Mouse (Mus musculus) forelimb bud, embryonic 11.5 days (tissue): ENCODE results near the gene Mdga1.

Source experiments
- DNase-seq: peaks from one replicate; pipeline ENCODE4 v3.0.0-alpha.2; 2012; ENCODE audit warnings: low read depth, low spot score

The Mdga1 gene

GRCm38 (mm10) chr17:29920089-29920488 lies 49.8 kb downstream of the Mdga1 start:
- no peak for DNase-seq

- DNase-seq: no peak
These were observed 50.4 kb downstream of the Mdga1 start for GRCm38 (mm10) chr17:29919552-29919920.

GRCm38 (mm10) chr17:29918791-29919551 lies 50.9 kb downstream of the Mdga1 start:
- no peak for DNase-seq

GRCm38 (mm10) chr17:29916968-29917367 lies 52.9 kb downstream of the Mdga1 start:
- peak; percentile 66 for DNase-seq

- DNase-seq: no peak
These were observed 54.1 kb downstream of the Mdga1 start for GRCm38 (mm10) chr17:29915820-29916219.

GRCm38 (mm10) chr17:29913301-29913965 lies 56.5 kb downstream of the Mdga1 start:
- no peak for DNase-seq

GRCm38 (mm10) chr17:29912733-29913132 lies 57.2 kb downstream of the Mdga1 start:
- DNase-seq: no peak

- DNase-seq: no peak
These were observed 60.9 kb downstream of the Mdga1 start for GRCm38 (mm10) chr17:29909031-29909430.

GRCm38 (mm10) chr17:29904694-29905093 lies 65.2 kb downstream of the Mdga1 start:
- no peak for DNase-seq

GRCm38 (mm10) chr17:29902406-29903155 lies 67.3 kb downstream of the Mdga1 start:
- DNase-seq: no peak

- no peak for DNase-seq
These were observed 69.6 kb downstream of the Mdga1 start for GRCm38 (mm10) chr17:29900289-29900688.

- peak; percentile 51 for DNase-seq
These were observed 73.5 kb downstream of the Mdga1 start for GRCm38 (mm10) chr17:29896181-29897054.

GRCm38 (mm10) chr17:29895566-29895965 lies 74.3 kb downstream of the Mdga1 start:
- no peak for DNase-seq

- no peak for DNase-seq
These were observed 74.9 kb downstream of the Mdga1 start for GRCm38 (mm10) chr17:29894965-29895364.

GRCm38 (mm10) chr17:29890451-29891110 lies 79.3 kb downstream of the Mdga1 start:
- no peak for DNase-seq

- no peak for DNase-seq
These were observed 80.6 kb downstream of the Mdga1 start for GRCm38 (mm10) chr17:29888981-29889980.

- DNase-seq: peak; percentile 67
These were observed 81.7 kb downstream of the Mdga1 start for GRCm38 (mm10) chr17:29887881-29888826.

GRCm38 (mm10) chr17:29887271-29887880 lies 82.5 kb downstream of the Mdga1 start:
- no peak for DNase-seq
